Mouse (Mus musculus): ENCODE data around the gene Foxj3. TPM values are rescaled to one million over a fixed set of nuclear protein-coding genes. Genes with fewer than 3 reads are reported as not detected.
A peak's percentile ranks its signal among the peaks of the same experiment; 100 is the strongest.

Foxj3 gene
- polyA plus RNA-seq, 1 experiment, result 13.1 TPM

DNA sequence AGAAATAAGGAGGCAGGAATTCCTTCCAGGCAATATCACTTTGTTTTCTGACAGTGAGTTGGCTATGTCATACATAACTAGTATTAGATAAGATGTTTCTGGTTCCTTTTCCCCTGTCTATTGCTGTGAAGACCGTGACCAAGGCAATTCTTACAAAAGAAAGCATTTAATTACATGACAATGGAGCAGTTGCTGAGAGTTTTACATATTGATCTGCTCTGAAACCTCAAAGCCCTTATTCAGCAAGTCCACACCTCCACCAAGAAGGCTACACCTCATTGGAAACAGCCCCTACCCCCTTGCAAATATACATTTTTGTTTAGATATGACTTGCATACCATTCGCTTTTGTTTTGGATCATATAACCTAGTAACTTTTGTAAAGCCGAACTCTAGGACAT lies 55.7 kb downstream of the Foxj3 start:
- TF ChIP-seq POLR2AphosphoS2 (IDR thresholded peaks at IDR 0.05; ENCODE audit: insufficient read length, low read depth) (no peak), SRF (IDR thresholded peaks at IDR 0.05; ENCODE audit: control insufficient read depth, insufficient read length, low read depth) (no peak), TCF3 (IDR thresholded peaks at IDR 0.05; ENCODE audit: insufficient read length, low read depth) (no peak), USF1 (IDR thresholded peaks at IDR 0.05; ENCODE audit: low read depth) (no peak), CEBPB (IDR thresholded peaks at IDR 0.05; ENCODE audit: insufficient read depth, poor library complexity, severe bottlenecking) (no peak), MYOD1 (IDR thresholded peaks at IDR 0.05; ENCODE audit: control insufficient read depth in 1 of 3, insufficient read length in 2 of 3, low read depth in 2 of 3) (no peak), TCF12 (IDR thresholded peaks at IDR 0.05; ENCODE audit: insufficient read depth, poor library complexity, severe bottlenecking) (no peak), E2F4 (IDR thresholded peaks at IDR 0.05; ENCODE audit: insufficient read depth) (no peak), MYOG (IDR thresholded peaks at IDR 0.05; ENCODE audit: control insufficient read depth in 1 of 3, insufficient read depth in 1 of 3, insufficient read length in 2 of 3, low read depth in 2 of 3) (no peak), POLR2A (IDR thresholded peaks at IDR 0.05; ENCODE audit: insufficient read length, low read depth) (no peak), REST (IDR thresholded peaks at IDR 0.05; ENCODE audit: insufficient read depth, insufficient read length) (no peak), MAX (IDR thresholded peaks at IDR 0.05; ENCODE audit: low read depth) (no peak)
- Histone ChIP-seq H3K79me2 (ENCODE audit: control insufficient read depth, insufficient read depth) (peaks cover 52% of the 10 kb centered on the region), H3ac (ENCODE audit: control insufficient read depth, insufficient read length) (no peak overlapping the region), H3K36me3 (ENCODE audit: control insufficient read depth, insufficient read depth) (peaks cover 9% of the 10 kb centered on the region), H3K27me3 (ENCODE audit: control insufficient read depth, insufficient read depth, insufficient read length) (no peaks in the 10 kb centered on the region), H3K4me3 (no peak overlapping the region), H3K4me2 (ENCODE audit: low read depth) (no peak overlapping the region)

DNA sequence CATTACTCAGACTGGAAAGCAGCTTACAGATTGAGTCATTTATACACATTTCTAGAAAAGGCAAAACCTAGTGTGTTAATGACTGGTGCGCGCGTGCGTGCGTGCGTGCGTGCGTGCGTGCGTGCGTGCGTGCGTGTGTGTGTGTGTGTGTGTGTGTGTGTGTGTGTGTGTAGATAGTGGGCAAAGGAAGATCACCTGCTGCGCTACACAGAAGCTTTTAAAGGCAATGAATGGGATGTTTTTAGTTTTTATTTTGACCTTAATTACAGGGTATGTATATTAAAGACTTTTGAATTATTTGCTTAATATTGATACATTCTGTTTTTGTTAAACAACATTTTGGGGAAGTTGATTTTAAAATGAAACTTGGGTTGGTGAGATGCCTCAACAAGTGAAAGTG lies 57.5 kb downstream of the Foxj3 start:
- no peak for TF ChIP-seq MAX (IDR thresholded peaks at IDR 0.05; ENCODE audit: low read depth)
- no peak for TF ChIP-seq TCF3 (IDR thresholded peaks at IDR 0.05; ENCODE audit: insufficient read length, low read depth)
- TF ChIP-seq TCF12 (IDR thresholded peaks at IDR 0.05; ENCODE audit: insufficient read depth, poor library complexity, severe bottlenecking), result no peak
- no peak for TF ChIP-seq SRF (IDR thresholded peaks at IDR 0.05; ENCODE audit: control insufficient read depth, insufficient read length, low read depth)
- TF ChIP-seq POLR2AphosphoS2 (IDR thresholded peaks at IDR 0.05; ENCODE audit: insufficient read length, low read depth), result no peak
- TF ChIP-seq USF1 (IDR thresholded peaks at IDR 0.05; ENCODE audit: low read depth), result no peak
- no peak for TF ChIP-seq POLR2A (IDR thresholded peaks at IDR 0.05; ENCODE audit: insufficient read length, low read depth)
- no peak for TF ChIP-seq CEBPB (IDR thresholded peaks at IDR 0.05; ENCODE audit: insufficient read depth, poor library complexity, severe bottlenecking)
- TF ChIP-seq MYOG (IDR thresholded peaks at IDR 0.05; ENCODE audit: control insufficient read depth in 1 of 3, insufficient read depth in 1 of 3, insufficient read length in 2 of 3, low read depth in 2 of 3), result no peak
- Histone ChIP-seq H3K36me3 (ENCODE audit: control insufficient read depth, insufficient read depth) (peaks cover 4% of the 10 kb centered on the region), H3K79me2 (ENCODE audit: control insufficient read depth, insufficient read depth) (peaks cover 46% of the 10 kb centered on the region), H3K4me2 (ENCODE audit: low read depth) (no peak overlapping the region), H3K4me3 (no peak overlapping the region), H3K27me3 (ENCODE audit: control insufficient read depth, insufficient read depth, insufficient read length) (no peaks in the 10 kb centered on the region), H3ac (ENCODE audit: control insufficient read depth, insufficient read length) (no peak overlapping the region)

DNA sequence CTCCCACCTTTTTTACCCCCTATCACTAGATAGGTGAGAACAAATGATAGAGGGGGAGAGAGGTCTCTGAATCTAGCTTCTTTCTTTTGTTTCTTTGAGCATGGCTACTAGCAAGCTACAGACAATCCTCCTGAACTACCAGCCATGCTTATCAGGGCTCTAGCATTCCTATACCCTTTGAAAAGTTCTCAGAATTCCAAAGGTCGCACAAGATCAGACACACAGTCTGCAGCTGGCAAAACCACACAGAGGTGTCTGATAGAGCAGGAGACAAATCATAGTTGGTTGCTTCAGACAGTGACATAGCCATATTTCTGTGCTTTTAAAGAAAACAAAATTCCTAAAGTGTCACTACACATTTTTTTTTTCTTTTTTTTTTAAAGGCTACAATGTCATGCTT lies 62.8 kb downstream of the Foxj3 start:
- Histone ChIP-seq H3ac (ENCODE audit: control insufficient read depth, insufficient read length) (no peak overlapping the region), H3K4me3 (no peak overlapping the region), H3K36me3 (ENCODE audit: control insufficient read depth, insufficient read depth) (peaks cover 7% of the 10 kb centered on the region), H3K79me2 (ENCODE audit: control insufficient read depth, insufficient read depth) (peaks cover 35% of the 10 kb centered on the region), H3K27me3 (ENCODE audit: control insufficient read depth, insufficient read depth, insufficient read length) (no peaks in the 10 kb centered on the region), H3K4me2 (ENCODE audit: low read depth) (no peak overlapping the region)
- TF ChIP-seq REST (IDR thresholded peaks at IDR 0.05; ENCODE audit: insufficient read depth, insufficient read length), result no peak
- TF ChIP-seq CEBPB (IDR thresholded peaks at IDR 0.05; ENCODE audit: insufficient read depth, poor library complexity, severe bottlenecking), result no peak
- no peak for TF ChIP-seq E2F4 (IDR thresholded peaks at IDR 0.05; ENCODE audit: insufficient read depth)

DNA sequence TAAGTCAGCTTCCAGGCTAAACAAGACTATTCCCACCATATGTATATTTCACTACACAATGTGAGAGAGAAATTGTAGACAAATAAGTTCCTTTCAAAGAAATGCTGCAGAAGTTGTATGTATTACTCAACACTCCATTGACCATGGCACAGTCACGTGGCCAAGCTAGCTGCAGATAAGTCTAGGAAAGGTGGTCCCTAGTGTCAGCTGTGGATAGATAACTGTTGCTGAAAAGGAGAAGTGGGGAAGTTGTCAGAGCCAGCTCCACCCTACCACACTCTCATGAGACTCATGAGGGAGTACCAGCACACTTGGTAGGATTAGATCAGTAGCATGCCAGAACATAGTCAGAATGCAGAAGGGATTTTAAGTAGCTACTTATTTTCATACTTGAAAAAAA lies 72.7 kb downstream of the Foxj3 start:
- Histone ChIP-seq H3K4me2 (ENCODE audit: low read depth) (no peak overlapping the region), H3ac (ENCODE audit: control insufficient read depth, insufficient read length) (no peak overlapping the region), H3K27me3 (ENCODE audit: control insufficient read depth, insufficient read depth, insufficient read length) (no peaks in the 10 kb centered on the region), H3K79me2 (ENCODE audit: control insufficient read depth, insufficient read depth) (peaks cover 47% of the 10 kb centered on the region), H3K4me3 (no peak overlapping the region), H3K36me3 (ENCODE audit: control insufficient read depth, insufficient read depth) (peaks cover 11% of the 10 kb centered on the region)
- TF ChIP-seq USF1 (IDR thresholded peaks at IDR 0.05; ENCODE audit: low read depth) (no peak), POLR2AphosphoS2 (IDR thresholded peaks at IDR 0.05; ENCODE audit: insufficient read length, low read depth) (no peak), REST (IDR thresholded peaks at IDR 0.05; ENCODE audit: insufficient read depth, insufficient read length) (no peak), POLR2A (IDR thresholded peaks at IDR 0.05; ENCODE audit: insufficient read length, low read depth) (no peak), MYOG (IDR thresholded peaks at IDR 0.05; ENCODE audit: control insufficient read depth in 1 of 3, insufficient read depth in 1 of 3, insufficient read length in 2 of 3, low read depth in 2 of 3) (no peak), TCF12 (IDR thresholded peaks at IDR 0.05; ENCODE audit: insufficient read depth, poor library complexity, severe bottlenecking) (no peak), CEBPB (IDR thresholded peaks at IDR 0.05; ENCODE audit: insufficient read depth, poor library complexity, severe bottlenecking) (no peak), TCF3 (IDR thresholded peaks at IDR 0.05; ENCODE audit: insufficient read length, low read depth) (no peak), SRF (IDR thresholded peaks at IDR 0.05; ENCODE audit: control insufficient read depth, insufficient read length, low read depth) (no peak), MYOD1 (IDR thresholded peaks at IDR 0.05; ENCODE audit: control insufficient read depth in 1 of 3, insufficient read length in 2 of 3, low read depth in 2 of 3) (no peak), E2F4 (IDR thresholded peaks at IDR 0.05; ENCODE audit: insufficient read depth) (no peak), MAX (IDR thresholded peaks at IDR 0.05; ENCODE audit: low read depth) (no peak)

DNA sequence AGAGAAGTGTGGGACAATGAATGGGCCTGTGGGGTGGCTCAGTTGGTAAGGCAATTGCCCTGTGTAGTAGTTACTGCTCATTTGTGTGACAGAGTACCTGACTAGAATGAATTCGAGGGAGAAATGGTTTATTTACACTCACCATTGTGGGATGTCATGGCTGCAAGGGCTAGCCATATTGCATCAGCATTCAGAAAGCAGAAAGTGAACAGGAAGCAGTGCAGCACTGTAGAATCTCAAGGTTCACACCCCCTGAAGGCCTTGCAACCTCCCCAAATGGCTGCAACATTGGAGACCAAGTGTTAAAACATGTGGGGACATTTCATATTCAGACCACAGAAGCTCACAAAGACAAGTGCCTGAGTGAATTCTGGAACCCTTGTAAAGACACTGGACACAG lies 77.3 kb downstream of the Foxj3 start:
- Histone ChIP-seq H3K4me2 (ENCODE audit: low read depth) (peak overlapping the region; percentile 42), H3K4me3 (no peak overlapping the region), H3K36me3 (ENCODE audit: control insufficient read depth, insufficient read depth) (no peaks in the 10 kb centered on the region), H3K79me2 (ENCODE audit: control insufficient read depth, insufficient read depth) (peaks cover 22% of the 10 kb centered on the region), H3ac (ENCODE audit: control insufficient read depth, insufficient read length) (no peak overlapping the region), H3K27me3 (ENCODE audit: control insufficient read depth, insufficient read depth, insufficient read length) (no peaks in the 10 kb centered on the region)
- TF ChIP-seq CEBPB (IDR thresholded peaks at IDR 0.05; ENCODE audit: insufficient read depth, poor library complexity, severe bottlenecking) (peak; percentile 78), TCF12 (IDR thresholded peaks at IDR 0.05; ENCODE audit: insufficient read depth, poor library complexity, severe bottlenecking) (no peak)
